Mouse (Mus musculus): ENCODE results near the gene Cacna2d4.
A peak's percentile ranks its signal among the peaks of the same experiment; 100 is the strongest.
"Not testable (repeated sequence)": the region's sequence is repeated elsewhere in the genome, so short reads cannot be mapped to it uniquely, and the experiment has no call there.

The Cacna2d4 gene

GRCm38 (mm10) chr6:119338121-119338912, 102.0 kb downstream of the Cacna2d4 start:
- no peak for DNase-seq (ENCODE audit: low spot score in 2 of 2)

GRCm38 (mm10) chr6:119341409-119341808, 105.1 kb downstream of the Cacna2d4 start:
- peak; percentile 31 to 40 for DNase-seq (ENCODE audit: low spot score in 2 of 2)

- no peak for DNase-seq (ENCODE audit: low spot score in 2 of 2)
Measured at GRCm38 (mm10) chr6:119346257-119346656, 109.9 kb downstream of the Cacna2d4 start.

GRCm38 (mm10) chr6:119347813-119348212, 111.5 kb downstream of the Cacna2d4 start:
- DNase-seq (ENCODE audit: low spot score in 2 of 2): no peak

- DNase-seq (ENCODE audit: low spot score in 2 of 2): peak; percentile 88 to 92
Measured at GRCm38 (mm10) chr6:119348234-119348633, 111.9 kb downstream of the Cacna2d4 start.

- DNase-seq (ENCODE audit: low spot score in 2 of 2): no peak
Measured at GRCm38 (mm10) chr6:119350703-119351198, 114.4 kb downstream of the Cacna2d4 start.

GRCm38 (mm10) chr6:119351656-119352055, 115.3 kb downstream of the Cacna2d4 start:
- no peak for DNase-seq (ENCODE audit: low spot score in 2 of 2)

- no peak for DNase-seq (ENCODE audit: low spot score in 2 of 2)
Measured at GRCm38 (mm10) chr6:119352501-119352900, 116.2 kb downstream of the Cacna2d4 start.

- DNase-seq (ENCODE audit: low spot score in 2 of 2): no peak
Measured at GRCm38 (mm10) chr6:119358020-119358571, 121.8 kb downstream of the Cacna2d4 start.

GRCm38 (mm10) chr6:119360250-119360649, 123.9 kb downstream of the Cacna2d4 start:
- not testable (repeated sequence) for DNase-seq (ENCODE audit: low spot score in 2 of 2)

- no peak for DNase-seq (ENCODE audit: low spot score in 2 of 2)
Measured at GRCm38 (mm10) chr6:119360925-119361702, 124.8 kb downstream of the Cacna2d4 start.

GRCm38 (mm10) chr6:119363593-119363992, 127.3 kb downstream of the Cacna2d4 start:
- no peak for DNase-seq (ENCODE audit: low spot score in 2 of 2)

- DNase-seq (ENCODE audit: low spot score in 2 of 2): not testable (repeated sequence)
Measured at GRCm38 (mm10) chr6:119366800-119367199, 130.5 kb downstream of the Cacna2d4 start.

- DNase-seq (ENCODE audit: low spot score in 2 of 2): no peak
Measured at GRCm38 (mm10) chr6:119367382-119367781, 131.1 kb downstream of the Cacna2d4 start.

GRCm38 (mm10) chr6:119371624-119372023, 135.3 kb downstream of the Cacna2d4 start:
- DNase-seq (ENCODE audit: low spot score in 2 of 2): no peak

- no peak for DNase-seq (ENCODE audit: low spot score in 2 of 2)
Measured at GRCm38 (mm10) chr6:119372237-119372636, 135.9 kb downstream of the Cacna2d4 start.

GRCm38 (mm10) chr6:119373000-119373705, 136.8 kb downstream of the Cacna2d4 start:
- no peak for DNase-seq (ENCODE audit: low spot score in 2 of 2)

- DNase-seq (ENCODE audit: low spot score in 2 of 2): no peak
Measured at GRCm38 (mm10) chr6:119375035-119375434, 138.7 kb downstream of the Cacna2d4 start.

GRCm38 (mm10) chr6:119377613-119378012, 141.3 kb downstream of the Cacna2d4 start:
- DNase-seq (ENCODE audit: low spot score in 2 of 2): no peak

- no peak for DNase-seq (ENCODE audit: low spot score in 2 of 2)
Measured at GRCm38 (mm10) chr6:119378631-119379030, 142.3 kb downstream of the Cacna2d4 start.

- no peak for DNase-seq (ENCODE audit: low spot score in 2 of 2)
Measured at GRCm38 (mm10) chr6:119385668-119386067, 149.3 kb downstream of the Cacna2d4 start.

- DNase-seq (ENCODE audit: low spot score in 2 of 2): no peak
Measured at GRCm38 (mm10) chr6:119386421-119386820, 150.1 kb downstream of the Cacna2d4 start.

All from frontal cortex, postnatal 36 days (tissue).